7 mouse cellular contexts compared by ENCODE assay signal in genomic region chr5:66151301-66152188, GRCm38 (mm10). TPM values are rescaled to one million over a fixed set of nuclear protein-coding genes. Genes with fewer than 3 reads are reported as not detected.
DNase-seq lines count a peak whose midpoint lies in the region; ATAC-seq and TF ChIP-seq lines count a peak whose summit lies in the region.

No protein-coding gene starts in this region.

- peak overlapping the region; percentile 61 for H3K4me3 ChIP-seq in heart, embryonic 13.5 days
- peak overlapping the region; percentile 59 for H3K4me3 ChIP-seq in kidney, embryonic 15.5 days (replicated peaks)
- H3K4me3 ChIP-seq in small intestine, adult 2 months (ENCODE audit: low read depth, low read length) = peak overlapping the region; percentile 91

- 14% methylated on average over 37 of the region's 37 CpGs for WGBS in heart, embryonic 13.5 days
- WGBS in kidney, embryonic 15.5 days = 8% methylated on average over 37 of the region's 37 CpGs
- 10% methylated on average over 37 of the region's 37 CpGs for WGBS in small intestine, adult 2 months

- no peak for ATAC-seq in heart, embryonic 13.5 days (ENCODE audit: extremely low read depth, insufficient number of reproducible peaks, low FRiP score, low TSS enrichment)
- ATAC-seq in kidney, embryonic 15.5 days (replicated peaks; ENCODE audit: low FRiP score) = peak; percentile 81

- H3K27me3 ChIP-seq in heart, embryonic 13.5 days (replicated peaks) = peaks cover 46% of the 10 kb centered on the region
- H3K27me3 ChIP-seq in kidney, embryonic 15.5 days = peaks cover 38% of the 10 kb centered on the region
- no peaks in the 10 kb centered on the region for H3K27me3 ChIP-seq in small intestine, adult 2 months (ENCODE audit: control insufficient read depth, insufficient read depth, low read length)

- no peak for TF ChIP-seq CTCF in small intestine, adult 2 months (IDR thresholded peaks at IDR 0.05; ENCODE audit: extremely low read depth, insufficient read length, insufficient replicate concordance, low read depth, low read length)

- H3K9me3 ChIP-seq in heart, embryonic 13.5 days = no peaks in the 10 kb centered on the region
- no peaks in the 10 kb centered on the region for H3K9me3 ChIP-seq in kidney, embryonic 15.5 days (replicated peaks)

- no peaks in the 10 kb centered on the region for H3K36me3 ChIP-seq in heart, embryonic 13.5 days
- H3K36me3 ChIP-seq in kidney, embryonic 15.5 days = no peaks in the 10 kb centered on the region
- no peaks in the 10 kb centered on the region for H3K36me3 ChIP-seq in small intestine, adult 2 months (ENCODE audit: control insufficient read depth, insufficient read depth, low read length)

- H3K4me2 ChIP-seq in heart, embryonic 13.5 days = peak overlapping the region; percentile 92
- H3K4me2 ChIP-seq in kidney, embryonic 15.5 days = peak overlapping the region; percentile 91

- H3K27ac ChIP-seq in heart, embryonic 13.5 days (replicated peaks) = peak overlapping the region; percentile 49; the same call in 1 of the 2 replicates
- H3K27ac ChIP-seq in kidney, embryonic 15.5 days = peak overlapping the region; percentile 96
- H3K27ac ChIP-seq in small intestine, adult 2 months (ENCODE audit: insufficient read depth, low read depth, low read length) = peak overlapping the region; percentile 65

- peaks cover 12% of the 10 kb centered on the region for H3K4me1 ChIP-seq in heart, embryonic 13.5 days
- peaks cover 28% of the 10 kb centered on the region for H3K4me1 ChIP-seq in kidney, embryonic 15.5 days
- no peaks in the 10 kb centered on the region; the same call in 1 of the 2 replicates for H3K4me1 ChIP-seq in small intestine, adult 2 months (ENCODE audit: control insufficient read depth, insufficient read depth, insufficient read length, low read length)

- H3K9ac ChIP-seq in heart, embryonic 13.5 days = peak overlapping the region; percentile 76
- H3K9ac ChIP-seq in kidney, embryonic 15.5 days = peak overlapping the region; percentile 55

- peak; percentile 62 for DNase-seq in T-cell, adult 2 months (ENCODE audit: low spot score)
- peak; percentile 15 to 20 for DNase-seq in cerebellum, postnatal 10 days
- DNase-seq in lung, postnatal 4 days = peak; percentile 64 to 69
- no peak for DNase-seq in frontal cortex, postnatal 14 days (ENCODE audit: low spot score in 2 of 2)

- no peak for TF ChIP-seq POLR2A in small intestine, adult 2 months (IDR thresholded peaks at IDR 0.05; ENCODE audit: low read depth, low read length)

RNA-seq across cellular contexts. Expression of gene Rbm47, which starts 21.4 kb away (rescaled TPM):
- 2.0 and 2.1 TPM in 2 replicates for polyA plus RNA-seq in heart, embryonic 13.5 days (2015; fragmentation: Nextera tagmentation; extraction: Ambion mirVana)
- 60.6 and 64.7 TPM in 2 replicates for polyA plus RNA-seq in kidney, embryonic 15.5 days (2015; fragmentation: Nextera tagmentation; extraction: Ambion mirVana)
- 142 and 310 TPM in 2 replicates for polyA plus RNA-seq in small intestine, adult 2 months (2012; rRNA removed)

Comparison
In these comparisons a context has a peak if more than half of its experiments do, and no peak if none do; other contexts are left out.
1. DNase-seq: peak in T-cell, adult 2 months (single experiment), cerebellum, postnatal 10 days (2 of 2) and lung, postnatal 4 days (2 of 2); none in frontal cortex, postnatal 14 days (0 of 2).
2. RNA of gene Rbm47, which starts 21.4 kb away (polyA plus RNA-seq): 142 to 310 TPM in small intestine, adult 2 months and 60.6 to 64.7 TPM in kidney, embryonic 15.5 days; 2.0 to 2.1 TPM in heart, embryonic 13.5 days; every median in the first group is over 10 times any median in the second.
3. Peak in every context shown above with its lines, with median percentiles within 50 percentile points of each other: H3K27ac ChIP-seq and H3K4me3 ChIP-seq.